Mouse (Mus musculus) liver, postnatal 0 days (tissue): ENCODE measurements around the gene Casz1. TPM values are rescaled to one million over a fixed set of nuclear protein-coding genes. Genes with fewer than 3 reads are reported as not detected.

Experiments
- ATAC-seq: fragments of 200-750 bp; cut with Nextera tagmentation; 2 replicates; pipeline ENCODE4 v1.8.0; 2017; ENCODE audit warnings: mild to moderate bottlenecking, moderate library complexity
- DNase-seq: peaks from one replicate; pipeline ENCODE4 v3.0.0-alpha.2; 2016
- H3K27ac ChIP-seq: fragments of 300-500 bp; sonication (generic); 2 replicates; pipeline ENCODE4 v1.5.1; 2014; ENCODE audit warnings: antibody characterized with exemption, moderate library complexity, mild to moderate bottlenecking, low read depth
- H3K27me3 ChIP-seq: fragments of 300-500 bp; sonication (generic); 2 replicates; pipeline ENCODE4 v1.6.1; 2014; ENCODE audit warnings: low read length, control low read depth, mixed read lengths; ENCODE audit not compliant: insufficient read depth
- H3K36me3 ChIP-seq: fragments of 300-500 bp; sonication (generic); replicated peaks from 2 replicates; pipeline ENCODE4 v1.6.1; 2014; ENCODE audit warnings: mild to moderate bottlenecking, control low read depth, low read length, moderate library complexity, mixed read lengths; ENCODE audit not compliant: insufficient read depth
- H3K4me1 ChIP-seq: fragments of 300-500 bp; sonication (generic); 2 replicates; pipeline ENCODE4 v1.6.1; 2014; ENCODE audit warnings: antibody characterized with exemption, mild to moderate bottlenecking, control low read depth; ENCODE audit not compliant: insufficient read depth
- H3K4me2 ChIP-seq: fragments of 300-500 bp; sonication (generic); 2 replicates; pipeline ENCODE4 v1.6.1; 2014; ENCODE audit warnings: low read depth, mild to moderate bottlenecking, low read length, moderate library complexity, mixed read lengths
- H3K4me3 ChIP-seq: fragments of 300-500 bp; sonication (generic); 2 replicates; pipeline ENCODE4 v1.5.1; 2014; ENCODE audit warnings: low read depth, low read length
- H3K9ac ChIP-seq: fragments of 300-500 bp; sonication (generic); replicated peaks from 2 replicates; pipeline ENCODE4 v1.6.1; 2014; ENCODE audit warnings: mild to moderate bottlenecking, moderate library complexity
- H3K9me3 ChIP-seq: fragments of 300-500 bp; sonication (generic); 2 replicates; pipeline ENCODE4 v1.6.1; 2016; ENCODE audit warnings: mild to moderate bottlenecking, control low read depth, low read length, mixed read lengths
- CTCF ChIP-seq: sonication (generic); IDR thresholded peaks from 2 replicates; pipeline ENCODE4 v1.5.1; 2016; ENCODE audit warnings: antibody characterized with exemption, low read depth
- EP300 ChIP-seq: IDR thresholded peaks from 2 replicates; pipeline ENCODE4 v1.6.1; 2016; ENCODE audit warnings: antibody characterized with exemption, low read depth, mild to moderate bottlenecking
- WGBS: fragments of 180-500 bp; shearing (Covaris S2); extraction: QIAGEN DNeasy Blood & Tissue Kit; methylation state at CpG from one replicate; pipeline ENCODE4 v1.1.7; 2014; ENCODE audit not compliant: insufficient replicate concordance; 5-methylcytosine and 5-hydroxymethylcytosine counted together
- polyA plus RNA-seq: library from polyadenylated mRNA; unstranded; fragments of >200 nt; fragmentation: Nextera tagmentation; extraction: Ambion mirVana; gene quantifications from 2 replicates; pipeline ENCODE4 v1.2.1, GENCODE M21; 2015

Gene Casz1
- polyA plus RNA-seq, 1 experiment from 2014 or later, result 0.43 TPM

- Histone ChIP-seq H3K36me3 (no peaks in the 10 kb centered on the region), H3K9me3 (no peaks in the 10 kb centered on the region), H3K4me3 (no peak overlapping the region), H3K4me1 (no peaks in the 10 kb centered on the region), H3K27ac (no peak overlapping the region), H3K4me2 (0 out of 2 replicates have a peak overlapping the region, but pooled peaks have one; percentile 18), H3K27me3 (no peaks in the 10 kb centered on the region), H3K9ac (no peak overlapping the region)
- no peak for ATAC-seq
- no peak for TF ChIP-seq EP300
- 64% methylated on average over 11 of the region's 11 CpGs for WGBS
- DNase-seq, result no peak
Measured at GRCm38 (mm10) chr4:148846724-148847123, 42.5 kb downstream of the Casz1 start.

- Histone ChIP-seq H3K9ac (no peak overlapping the region), H3K27me3 (no peaks in the 10 kb centered on the region; the same call in 1 of the 2 replicates), H3K4me2 (no peak overlapping the region), H3K9me3 (no peaks in the 10 kb centered on the region), H3K4me1 (no peaks in the 10 kb centered on the region), H3K36me3 (no peaks in the 10 kb centered on the region), H3K27ac (no peak overlapping the region), H3K4me3 (no peak overlapping the region)
- ATAC-seq, result no peak
- no peak for DNase-seq
- WGBS, result 69% methylated on average over 9 of the region's 9 CpGs
- TF ChIP-seq EP300 (no peak), CTCF (no peak)
Measured at GRCm38 (mm10) chr4:148847636-148848035, 43.4 kb downstream of the Casz1 start.

DNA sequence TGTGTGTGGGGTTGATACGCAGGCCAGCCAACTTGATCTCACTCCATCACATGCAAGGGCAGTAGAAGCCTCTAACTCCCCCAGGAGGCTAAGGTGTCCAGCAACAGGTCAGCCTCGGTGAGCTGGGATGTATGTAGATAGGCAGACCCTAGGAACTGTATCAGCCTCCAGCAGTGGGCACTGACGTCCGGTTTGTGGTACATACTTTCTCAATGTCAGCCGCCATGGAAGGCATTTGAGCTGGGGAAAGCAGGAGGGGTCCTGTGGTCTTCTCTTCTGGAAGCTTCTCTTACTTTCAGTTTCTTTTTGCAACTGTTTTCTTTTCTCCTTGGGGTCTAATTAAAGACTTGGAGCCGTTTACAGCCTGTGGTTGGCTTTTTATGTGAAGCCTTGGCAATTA lies 45.2 kb downstream of the Casz1 start:
- 56% methylated on average over 6 of the region's 6 CpGs for whole genome bisulfite sequencing
- Histone ChIP-seq H3K9ac (no peak overlapping the region), H3K9me3 (no peaks in the 10 kb centered on the region), H3K4me3 (no peak overlapping the region), H3K27ac (no peak overlapping the region), H3K36me3 (no peaks in the 10 kb centered on the region), H3K4me2 (no peak overlapping the region), H3K4me1 (no peaks in the 10 kb centered on the region), H3K27me3 (no peaks in the 10 kb centered on the region; the same call in 1 of the 2 replicates)
- ATAC-seq (no peak), DNase-seq (no peak)
- TF ChIP-seq CTCF (no peak), EP300 (no peak)

- TF ChIP-seq EP300 (no peak), CTCF (no peak)
- WGBS, result 68% methylated on average over 4 of the region's 4 CpGs
- no peak for ATAC-seq
Measured at GRCm38 (mm10) chr4:148853057-148853456, 48.8 kb downstream of the Casz1 start.

GRCm38 (mm10) chr4:148854093-148854492 lies 49.9 kb downstream of the Casz1 start:
- no peaks in the 10 kb centered on the region for H3K4me1 ChIP-seq
- H3K9ac ChIP-seq, result no peak overlapping the region
- H3K4me3 ChIP-seq, result no peak overlapping the region
- H3K4me2 ChIP-seq, result no peak overlapping the region
- no peaks in the 10 kb centered on the region for H3K9me3 ChIP-seq
- WGBS, result 16% methylated on average over 2 of the region's 2 CpGs
- no peaks in the 10 kb centered on the region for H3K36me3 ChIP-seq
- H3K27ac ChIP-seq, result no peak overlapping the region
- peaks cover 6% of the 10 kb centered on the region for H3K27me3 ChIP-seq
- ATAC-seq (no peak), DNase-seq (no peak)
- TF ChIP-seq CTCF, result no peak
- no peak for TF ChIP-seq EP300

More at GRCm38 (mm10) chr4:148853057-148853456, 48.8 kb downstream of the Casz1 start:
- Histone ChIP-seq H3K27me3 (peaks cover 1% of the 10 kb centered on the region), H3K36me3 (no peaks in the 10 kb centered on the region), H3K27ac (no peak overlapping the region), H3K9me3 (no peaks in the 10 kb centered on the region), H3K4me3 (no peak overlapping the region), H3K9ac (no peak overlapping the region), H3K4me2 (no peak overlapping the region), H3K4me1 (no peaks in the 10 kb centered on the region)
- DNase-seq, result no peak

DNA sequence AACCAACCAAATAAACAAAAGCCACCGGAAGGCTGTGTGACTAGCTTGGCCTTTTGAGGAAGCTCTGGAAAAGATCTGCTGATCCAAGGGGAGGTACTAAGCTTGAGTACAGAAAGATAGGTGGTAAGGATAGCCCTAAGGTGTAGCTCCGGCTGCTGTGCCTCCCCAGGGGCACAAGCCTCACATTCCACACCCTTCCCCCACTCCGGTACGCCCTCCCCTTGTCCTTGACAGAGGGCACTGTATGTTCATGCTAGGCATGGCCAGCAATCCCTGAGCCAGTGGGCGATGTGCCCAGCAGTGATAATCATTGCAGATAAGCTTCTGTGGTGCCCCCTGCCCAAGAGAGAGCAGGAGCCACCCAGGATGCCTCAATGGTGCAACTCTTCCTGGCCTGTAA lies 51.3 kb downstream of the Casz1 start:
- H3K4me1 ChIP-seq, result no peaks in the 10 kb centered on the region
- H3K27me3 ChIP-seq, result peaks cover 20% of the 10 kb centered on the region
- H3K9me3 ChIP-seq, result no peaks in the 10 kb centered on the region
- no peak overlapping the region for H3K4me3 ChIP-seq
- DNase-seq, result no peak
- no peak overlapping the region for H3K4me2 ChIP-seq
- H3K36me3 ChIP-seq, result no peaks in the 10 kb centered on the region
- H3K27ac ChIP-seq, result no peak overlapping the region
- no peak for ATAC-seq
- TF ChIP-seq CTCF (no peak), EP300 (no peak)
- 80% methylated on average over 5 of the region's 5 CpGs for WGBS
- H3K9ac ChIP-seq, result no peak overlapping the region

DNA sequence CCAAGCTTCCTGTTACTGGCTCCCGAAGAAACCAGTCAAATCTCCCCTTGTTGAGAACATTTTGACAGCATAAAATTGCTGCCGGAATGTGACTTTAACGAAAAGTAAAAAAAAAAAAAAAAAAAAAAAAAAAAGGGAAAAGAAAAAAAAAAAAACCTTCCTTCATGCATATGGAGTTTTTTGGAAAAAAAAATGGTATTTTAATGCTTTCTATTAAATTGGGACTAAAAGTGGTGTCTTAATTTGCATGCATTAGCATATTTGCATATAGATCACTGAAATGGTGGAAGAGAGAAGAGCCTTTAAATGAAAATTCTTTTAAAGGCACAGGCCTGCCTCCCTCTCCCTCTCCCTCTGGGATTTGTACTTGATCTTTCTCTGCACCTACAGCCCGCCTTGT lies 52.0 kb downstream of the Casz1 start:
- no peaks in the 10 kb centered on the region for H3K4me1 ChIP-seq
- no peak overlapping the region for H3K27ac ChIP-seq
- H3K9ac ChIP-seq, result no peak overlapping the region
- whole genome bisulfite sequencing, result 73% methylated on average over 4 of the region's 4 CpGs
- no peaks in the 10 kb centered on the region for H3K9me3 ChIP-seq
- H3K4me3 ChIP-seq, result no peak overlapping the region
- H3K4me2 ChIP-seq, result no peak overlapping the region
- H3K27me3 ChIP-seq, result peaks cover 27% of the 10 kb centered on the region
- TF ChIP-seq CTCF, result no peak
- no peak for TF ChIP-seq EP300
- ATAC-seq (no peak), DNase-seq (no peak)
- no peaks in the 10 kb centered on the region for H3K36me3 ChIP-seq
